Mouse (Mus musculus) heart, postnatal 0 days (tissue): ENCODE data around the gene Fes.

Experiments used
- CTCF ChIP-seq: IDR thresholded peaks from 2 replicates; pipeline ENCODE4 v1.5.1; 2016; ENCODE audit warnings: antibody characterized with exemption, control low read depth, low read depth
- EP300 ChIP-seq: IDR thresholded peaks from 2 replicates; pipeline ENCODE4 v1.6.1; 2016; ENCODE audit warnings: antibody characterized with exemption, low read depth

- no peak for TF ChIP-seq EP300
- no peak for TF ChIP-seq CTCF
These were observed 24.5 kb upstream of the Fes start for GRCm38 (mm10) chr7:80412279-80412678.
